Mouse (Mus musculus) inflammation-experienced regulatory T-cells, adult 6 months (primary cell): Measurements from ENCODE around the gene Ppfia2. TPM values are rescaled to one million over a fixed set of nuclear protein-coding genes. Genes with fewer than 3 reads are reported as not detected.

Experiments
- ATAC-seq: one replicate; pipeline ENCODE4 v1.8.0; 2017
- polyA plus RNA-seq, 3 experiments: library from polyadenylated mRNA; unstranded; fragments of 100-300 nt; shearing (Covaris generic); gene quantifications; one replicate each; pipeline ENCODE4 v1.2.1; 2017

Gene Ppfia2
- polyA plus RNA-seq, 3 experiments from 2014 or later: 0.13 to 0.20 TPM; not detected in 1

- ATAC-seq: no peak
Observed at GRCm38 (mm10) chr10:106924334-106924733, 454.2 kb downstream of the Ppfia2 start.

GRCm38 (mm10) chr10:106924798-106925197 is 454.7 kb downstream of the Ppfia2 start:
- ATAC-seq: no peak

GRCm38 (mm10) chr10:106928576-106929332 is 458.6 kb downstream of the Ppfia2 start:
- ATAC-seq: no peak

DNA sequence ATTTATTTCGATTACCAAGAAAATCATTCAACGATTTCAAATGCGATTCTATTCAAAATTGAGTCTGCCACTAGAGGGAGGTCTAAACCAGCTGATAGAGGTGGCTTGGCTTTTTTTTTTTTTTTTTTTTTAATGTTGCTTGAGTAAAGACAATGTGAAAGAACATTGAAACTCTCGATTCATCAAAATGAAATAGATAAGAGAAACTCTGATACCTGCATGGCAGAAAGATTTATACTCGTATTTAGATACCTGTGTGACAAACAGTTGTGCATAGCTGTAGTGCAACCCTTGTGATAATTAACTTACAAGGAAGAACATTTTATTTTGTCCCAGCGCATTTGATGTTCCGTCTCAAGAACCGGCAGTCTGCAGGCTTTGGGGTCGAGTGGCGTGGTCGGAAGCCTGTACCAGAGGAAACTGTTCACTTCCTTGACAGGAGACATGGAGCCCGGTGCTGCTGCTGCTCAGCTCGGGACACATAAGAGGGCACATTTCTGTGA is 462.5 kb downstream of the Ppfia2 start:
- no peak for ATAC-seq

- no peak for ATAC-seq
Observed at GRCm38 (mm10) chr10:106936996-106937395, 466.9 kb downstream of the Ppfia2 start.

GRCm38 (mm10) chr10:106938851-106939250 is 468.7 kb downstream of the Ppfia2 start:
- ATAC-seq: no peak

GRCm38 (mm10) chr10:106939441-106939840 is 469.3 kb downstream of the Ppfia2 start:
- no peak for ATAC-seq

DNA sequence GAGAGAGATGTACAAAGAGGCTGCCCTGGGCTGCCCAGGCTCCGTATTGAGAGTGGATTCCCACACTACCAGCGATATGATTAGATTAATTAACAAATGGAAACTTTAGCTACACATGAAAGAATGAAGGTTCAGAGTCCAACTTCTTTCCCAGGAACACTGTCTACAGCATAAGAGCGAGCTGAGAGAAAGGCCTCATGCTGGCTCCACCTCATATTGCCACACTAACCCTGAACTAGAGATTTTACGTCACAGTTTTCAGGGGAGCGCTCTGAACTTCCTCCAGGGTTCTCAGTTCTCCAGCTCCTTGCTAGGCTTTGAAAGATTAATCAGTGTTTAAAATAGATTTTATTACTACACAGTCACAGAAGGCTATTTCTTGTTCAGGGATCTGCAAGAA is 471.2 kb downstream of the Ppfia2 start:
- no peak for ATAC-seq

DNA sequence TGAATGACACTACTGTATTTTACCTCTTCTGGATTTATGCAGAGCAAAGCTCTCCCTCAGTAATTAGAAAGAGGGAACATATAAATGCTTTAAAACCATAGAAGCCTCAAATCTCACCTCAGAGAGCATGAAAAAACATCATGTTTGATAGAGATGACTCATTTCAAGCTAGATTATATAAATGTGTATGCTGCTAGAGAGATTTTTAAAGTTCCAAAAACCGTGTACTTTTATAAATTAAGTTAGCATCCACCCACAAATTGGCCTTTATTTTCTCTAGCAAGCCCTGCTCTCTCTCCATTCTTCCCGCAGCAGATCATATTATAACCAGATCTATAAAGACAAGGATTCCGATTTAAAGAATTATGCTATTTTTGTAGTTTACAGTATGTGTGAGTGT is 488.9 kb downstream of the Ppfia2 start:
- no peak for ATAC-seq

DNA sequence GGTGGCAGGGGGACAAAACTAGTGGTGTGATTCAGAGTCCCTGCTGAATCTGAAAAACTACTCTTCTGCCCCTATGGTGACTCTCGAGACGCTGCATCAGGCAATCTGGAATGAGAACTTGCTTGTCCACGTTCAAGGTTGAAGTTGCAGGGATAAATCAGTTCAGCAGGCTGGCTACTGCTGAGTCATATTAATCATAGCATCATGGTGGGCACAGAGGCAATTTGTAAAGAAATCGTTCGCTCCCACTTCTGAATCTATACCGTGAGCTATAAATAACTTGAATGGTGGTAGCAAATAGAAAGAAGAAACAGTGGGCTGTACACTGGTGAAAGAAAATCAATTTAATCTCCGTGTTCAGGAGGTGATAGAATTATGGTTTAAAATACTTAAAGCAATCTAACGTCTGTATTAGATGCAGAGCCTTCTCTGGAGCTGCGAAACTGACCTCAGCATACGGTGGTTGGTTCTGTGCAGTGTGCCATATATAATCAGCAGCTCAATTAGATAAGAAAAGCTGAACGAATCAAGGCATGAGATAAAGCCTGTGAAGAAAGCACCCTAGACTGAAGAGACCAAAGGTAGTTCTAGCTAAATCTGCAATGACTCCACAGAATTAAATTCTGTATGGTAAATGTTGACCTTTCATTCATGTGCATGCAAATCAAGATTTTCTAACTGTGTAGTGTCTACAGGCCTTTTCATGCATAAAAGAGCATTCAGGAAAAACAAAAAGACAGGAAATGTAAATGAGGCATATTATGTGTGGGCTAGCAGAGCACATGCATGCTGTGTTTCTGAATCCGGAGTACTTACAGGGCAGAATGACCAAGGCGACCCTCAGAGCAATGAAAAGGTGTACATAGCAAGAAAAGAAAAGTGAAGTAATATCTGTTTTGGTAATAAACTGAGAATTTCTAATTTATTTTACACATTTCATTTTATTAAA is 505.3 kb downstream of the Ppfia2 start:
- ATAC-seq: no peak
